Mouse (Mus musculus) spleen, adult 18-20 months (tissue): ENCODE results near the gene Olfr49.
"Not testable (repeated sequence)": the region's sequence is repeated elsewhere in the genome, so short reads cannot be mapped to it uniquely, and the experiment has no call there.

Experiments
- DNase-seq, 2 experiments: peaks; one replicate each; pipeline ENCODE4 v3.0.0; 2022; ENCODE audit warnings: mixed read lengths in 2 of 2

Gene Olfr49

DNA sequence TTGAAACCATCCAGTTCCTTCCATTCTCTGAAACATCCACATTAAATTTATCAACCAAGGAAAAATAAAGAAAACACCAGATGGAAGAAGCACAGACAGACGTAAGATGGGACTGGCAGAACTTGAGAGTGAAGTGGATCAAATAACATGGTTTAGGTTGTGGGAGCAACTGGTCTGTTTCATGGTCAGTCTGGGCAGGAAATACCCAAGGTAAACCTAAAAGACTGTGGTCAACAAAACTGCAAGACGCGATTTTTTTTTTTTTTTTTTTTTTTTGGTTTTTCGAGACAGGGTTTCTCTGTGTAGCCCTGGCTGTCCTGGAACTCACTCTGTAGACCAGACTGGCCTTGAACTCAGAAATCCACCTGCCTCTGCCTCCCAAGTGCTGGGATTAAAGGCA, 54.9 kb downstream of the Olfr49 start:
- DNase-seq: not testable (repeated sequence)

- DNase-seq: no peak
These were observed 55.6 kb downstream of the Olfr49 start for GRCm38 (mm10) chr14:54228933-54229713.

GRCm38 (mm10) chr14:54228501-54228900, 56.2 kb downstream of the Olfr49 start:
- no peak for DNase-seq
